Mouse (Mus musculus): ENCODE data around the gene Nol10.
"Not testable (repeated sequence)": the region's sequence is repeated elsewhere in the genome, so short reads cannot be mapped to it uniquely, and the experiment has no call there.

The Nol10 gene

DNA sequence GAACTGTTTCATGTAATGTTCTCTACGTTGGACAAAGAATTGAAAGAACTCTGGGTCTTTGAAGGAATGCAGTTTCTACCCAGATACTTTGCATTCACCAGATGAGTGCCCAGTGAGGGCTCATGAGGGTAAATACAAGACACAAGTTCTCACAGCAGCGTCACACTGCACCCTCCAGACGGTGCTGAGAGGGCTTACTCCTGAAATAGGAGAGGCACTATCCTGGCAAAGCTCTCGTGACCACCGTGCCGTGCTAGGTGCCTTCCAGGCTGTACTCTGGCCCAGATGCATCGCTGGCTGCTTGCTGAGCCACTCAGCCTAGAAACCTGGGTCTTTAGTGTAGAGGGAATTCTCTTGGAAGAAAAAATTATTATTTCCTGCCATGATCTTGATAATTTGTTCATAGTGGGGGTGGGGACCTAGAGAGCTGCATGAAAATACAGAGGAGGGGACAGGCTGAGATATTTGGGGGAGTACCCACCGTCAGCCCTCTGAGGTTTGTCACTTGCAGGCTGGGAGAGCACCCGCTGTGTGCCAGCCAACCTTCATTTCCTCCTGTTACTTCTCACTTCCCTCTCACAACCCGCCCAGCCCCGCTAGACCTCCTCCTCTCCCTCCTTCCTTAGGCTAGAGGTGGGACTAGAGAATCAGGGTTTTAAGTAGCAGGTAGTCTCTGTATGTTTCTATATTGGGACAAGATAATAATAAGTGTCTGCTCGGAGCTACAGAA is 63.7 kb downstream of the Nol10 start:
- DNase-seq: peak; percentile 81

DNA sequence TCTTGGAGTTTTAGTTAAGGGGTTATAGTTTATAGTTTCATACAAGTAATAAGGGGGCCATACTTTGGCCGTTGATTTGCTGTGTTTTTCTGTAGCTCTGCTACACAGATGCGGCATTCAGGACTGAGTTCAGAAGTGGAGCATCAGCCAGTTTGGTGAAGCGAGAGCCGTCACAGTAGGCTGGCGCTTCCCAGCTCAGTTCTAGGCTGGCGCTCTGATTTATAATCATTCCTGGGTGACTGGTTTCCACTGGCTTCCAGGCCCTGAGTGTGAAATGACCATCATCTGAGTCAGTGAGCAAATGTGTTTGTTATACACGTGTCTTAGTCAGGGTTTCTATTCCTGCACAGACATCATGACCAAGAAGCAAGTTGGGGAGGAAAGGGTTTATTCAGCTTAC is 66.5 kb downstream of the Nol10 start:
- DNase-seq: peak; percentile 43

DNA sequence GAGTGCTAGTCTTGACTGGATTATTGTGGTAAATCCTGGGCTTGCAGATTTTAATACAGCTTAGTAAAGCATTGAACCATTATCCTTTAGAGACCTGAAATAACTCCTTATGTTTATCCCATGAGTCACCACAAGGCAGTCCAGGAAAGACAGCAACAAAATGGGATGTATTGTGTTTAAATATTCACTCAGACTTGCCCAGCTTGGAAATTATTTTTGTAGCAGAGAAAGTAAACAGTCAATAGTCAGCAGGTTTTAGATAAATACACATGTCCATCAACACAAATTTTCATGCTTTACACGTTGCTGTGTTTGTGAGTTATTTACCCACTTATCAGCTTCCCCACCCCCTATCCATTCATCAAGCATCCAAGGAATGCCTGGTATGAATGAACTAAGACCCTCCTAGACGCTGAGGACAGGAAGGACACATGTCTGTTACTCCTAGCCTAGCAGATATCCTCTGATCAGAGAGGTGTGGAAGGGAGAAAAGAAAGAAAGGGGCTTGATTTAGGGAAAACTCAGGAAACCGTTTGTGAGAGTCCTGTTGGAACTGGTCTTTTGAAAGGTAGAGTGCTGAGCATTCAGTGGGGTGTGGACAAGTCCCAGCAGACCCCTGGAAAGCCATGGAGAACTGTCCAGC is 72.0 kb downstream of the Nol10 start:
- no peak for DNase-seq

DNA sequence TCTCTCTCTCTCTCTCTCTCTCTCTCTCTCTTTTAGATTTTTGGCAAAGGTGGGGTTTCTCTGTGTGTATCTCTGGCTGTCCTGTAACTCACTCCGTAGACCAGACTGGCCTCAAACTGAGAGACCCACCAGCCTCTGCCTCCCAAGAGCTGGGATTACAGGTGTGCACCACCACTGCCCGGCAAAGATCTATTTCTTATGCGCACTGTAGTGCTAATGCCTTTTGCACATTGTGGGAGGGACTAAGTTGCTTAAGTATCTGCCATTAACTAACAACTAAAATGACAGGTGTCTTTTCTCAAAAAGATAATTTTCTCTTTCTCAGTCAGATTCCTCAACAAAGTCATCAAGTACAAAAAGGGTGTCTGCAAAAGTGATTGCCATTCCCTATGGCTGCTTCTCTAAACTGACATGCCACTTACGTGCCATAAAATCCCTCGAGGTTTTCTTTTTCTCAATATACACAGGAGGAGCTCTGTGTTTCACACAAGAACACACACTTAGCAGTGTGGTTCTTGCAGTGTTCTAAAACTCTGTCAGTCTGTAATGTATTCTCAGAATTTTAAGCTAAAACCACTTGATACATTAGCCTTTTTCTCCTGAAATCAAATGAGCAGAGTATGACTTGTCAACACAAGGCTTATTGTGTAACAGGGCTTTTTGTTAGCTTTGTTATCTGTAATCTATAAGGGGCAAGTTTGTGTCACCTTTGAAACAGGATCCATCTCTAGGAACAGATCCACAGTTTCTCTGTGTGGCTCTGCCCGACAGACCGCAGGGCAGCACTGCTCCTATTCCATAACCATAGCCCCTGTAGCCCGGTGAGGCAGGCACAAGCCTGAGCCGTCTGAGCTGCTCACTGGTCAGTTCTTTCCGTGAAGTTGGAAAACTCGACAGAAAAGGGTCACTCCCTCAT is 77.3 kb downstream of the Nol10 start:
- peak; percentile 51 for DNase-seq

DNA sequence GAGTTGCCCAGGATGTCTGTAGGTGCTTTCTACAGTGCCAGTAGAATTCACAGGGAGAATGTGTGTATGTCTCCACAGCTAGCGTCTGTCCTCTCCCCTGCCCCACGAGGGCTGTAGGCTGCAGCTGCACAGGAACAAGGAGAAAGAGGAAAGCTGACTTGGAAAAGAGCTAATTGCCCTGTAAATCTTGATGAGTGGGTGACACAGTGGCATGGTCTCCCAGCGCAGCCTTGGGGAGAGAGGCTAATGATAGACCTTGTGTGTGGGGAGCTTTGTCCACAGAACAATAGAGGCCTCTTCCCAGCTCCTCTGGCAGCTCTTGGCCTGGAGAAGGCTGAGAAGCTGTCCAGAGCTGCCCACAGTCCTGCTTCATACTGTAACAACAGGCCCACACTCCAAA is 78.5 kb downstream of the Nol10 start:
- DNase-seq: no peak

DNA sequence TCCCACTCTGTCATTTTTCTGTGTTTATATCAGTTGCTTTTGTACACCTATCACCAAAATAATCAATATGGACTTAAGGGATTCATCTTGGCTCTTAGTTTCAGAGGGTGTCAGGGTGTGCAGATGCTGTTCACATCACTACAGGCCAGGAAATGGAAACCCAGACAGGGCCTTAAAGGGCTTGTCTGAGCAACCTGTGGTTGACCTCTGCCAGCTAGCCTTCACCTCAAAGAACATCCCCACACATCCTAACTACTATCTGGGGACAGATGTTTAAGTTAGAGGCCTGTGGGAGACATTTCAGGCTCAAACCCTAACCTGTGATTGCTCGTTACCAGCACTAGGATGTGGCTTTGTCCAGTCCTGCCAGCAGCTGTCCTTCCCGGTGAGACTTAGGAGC is 82.3 kb downstream of the Nol10 start:
- no peak for DNase-seq

DNA sequence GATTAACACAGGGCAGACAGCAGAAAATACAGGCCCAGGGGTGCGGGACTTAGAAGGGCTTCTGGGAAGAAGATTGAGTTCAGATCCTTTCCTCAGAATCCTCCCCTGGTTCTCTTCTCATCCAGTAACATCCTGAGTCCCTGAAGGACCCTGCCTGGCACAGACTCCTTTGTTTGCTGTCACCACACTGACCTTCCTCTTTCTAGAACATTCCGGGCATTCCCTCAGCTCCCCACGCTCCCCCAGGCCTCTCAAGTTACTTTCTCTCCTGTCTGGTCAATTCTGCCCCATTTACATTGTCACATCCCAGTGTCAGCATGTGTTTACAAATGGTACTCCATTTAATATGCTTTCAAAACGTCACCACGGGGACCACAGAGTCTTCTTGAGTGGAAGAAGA is 82.9 kb downstream of the Nol10 start:
- no peak for DNase-seq

DNA sequence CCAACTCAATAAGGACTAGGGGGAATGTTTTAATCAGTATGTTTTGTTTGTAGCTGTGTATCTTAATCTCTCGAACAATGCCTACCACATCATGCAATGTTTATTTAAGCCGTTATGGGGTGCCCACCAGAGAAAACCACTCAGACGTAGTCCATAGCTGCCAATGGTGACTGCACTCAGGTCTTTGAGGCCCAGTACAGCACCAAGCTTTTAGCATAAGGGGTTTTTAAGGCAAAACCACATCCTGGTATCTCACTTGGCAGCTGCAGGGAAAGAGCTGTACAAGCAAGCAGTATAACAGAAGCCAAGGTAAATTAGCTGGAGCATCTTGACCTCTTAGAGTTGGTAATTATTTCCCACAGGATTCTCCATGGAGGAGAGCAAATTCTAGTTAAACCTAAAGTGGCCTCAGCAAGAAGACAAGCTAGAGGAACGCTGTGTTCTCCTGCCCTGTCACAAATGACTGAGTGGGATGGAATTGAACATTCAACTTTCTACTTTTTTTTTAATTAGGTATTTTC is 83.6 kb downstream of the Nol10 start:
- DNase-seq: no peak

DNA sequence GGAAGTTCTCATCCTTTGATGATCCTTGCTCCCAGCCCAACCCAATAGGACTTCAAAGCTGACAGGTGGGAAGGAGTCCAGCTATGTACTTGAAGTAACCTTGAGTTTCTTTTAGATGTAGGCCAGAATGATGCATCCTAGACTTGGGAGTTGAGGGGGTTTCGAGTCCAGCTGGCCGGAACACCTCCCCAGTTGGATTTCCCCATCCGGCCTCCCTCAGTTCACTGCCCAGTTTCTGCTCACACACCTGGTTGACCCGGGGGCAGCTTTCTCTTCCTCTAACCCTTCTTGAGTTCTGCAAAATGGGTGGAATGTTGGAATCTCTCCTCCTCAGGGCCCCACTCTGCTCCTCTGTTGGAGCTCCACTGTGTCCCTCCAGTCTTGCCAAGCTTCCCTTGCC is 85.5 kb downstream of the Nol10 start:
- no peak for DNase-seq

DNA sequence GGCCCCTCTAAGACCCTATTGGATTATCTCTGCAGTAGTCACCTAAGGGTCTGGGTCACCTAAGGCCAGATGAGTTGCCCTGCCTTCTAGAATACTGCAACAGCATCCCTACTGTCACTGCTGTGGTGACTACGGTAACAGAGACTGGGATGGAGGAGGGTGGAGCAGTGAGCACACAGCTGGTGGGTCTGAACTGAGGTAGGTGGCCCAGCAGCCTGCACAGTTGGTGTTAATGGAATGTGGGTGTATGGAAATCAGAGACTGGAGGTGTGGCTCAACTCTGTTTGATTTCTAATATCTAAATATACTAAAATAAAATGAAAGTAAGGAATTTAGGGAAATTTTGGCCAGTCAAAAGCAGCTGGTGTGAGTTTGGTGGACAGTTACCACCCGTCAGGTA is 88.2 kb downstream of the Nol10 start:
- DNase-seq: no peak

DNA sequence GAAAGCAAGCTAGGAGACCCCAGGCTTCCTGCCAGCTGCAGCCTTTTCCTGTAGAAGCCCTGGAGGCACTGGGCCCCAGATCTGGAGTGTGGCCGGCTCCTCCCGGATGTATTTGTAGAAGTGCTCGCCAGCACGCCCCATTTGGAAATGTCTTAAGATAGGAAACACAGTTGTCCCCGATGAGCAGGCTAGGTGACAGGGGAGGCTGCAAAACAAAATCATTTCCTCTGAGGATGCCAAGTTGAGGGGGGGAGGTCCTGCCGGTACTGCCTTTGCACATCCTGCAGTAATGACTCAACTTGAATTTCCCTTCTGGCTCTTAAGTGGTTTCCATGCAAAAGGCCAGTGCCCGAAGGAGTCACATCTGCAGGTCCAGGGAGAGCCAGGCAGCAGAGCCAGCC is 92.0 kb downstream of the Nol10 start:
- peak; percentile 99 for DNase-seq

DNA sequence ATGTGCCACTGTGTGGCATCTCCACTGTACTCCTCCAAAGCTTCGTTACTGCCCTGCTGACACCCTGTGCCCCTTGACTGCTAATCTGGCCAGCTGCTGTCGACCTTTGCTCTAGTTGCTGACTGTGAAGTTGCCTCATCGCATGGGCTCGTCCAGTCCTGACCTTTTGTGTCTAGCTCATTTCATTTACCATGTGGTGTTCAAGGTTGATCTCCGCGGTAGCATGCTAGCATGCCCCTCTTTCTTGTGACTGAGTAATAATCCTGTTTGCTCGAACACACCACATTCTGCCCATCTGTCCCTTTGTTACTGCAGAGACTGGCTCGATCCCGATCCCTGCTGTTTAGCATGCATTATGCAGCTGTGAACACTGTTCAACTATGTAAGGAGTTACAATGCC is 93.2 kb downstream of the Nol10 start:
- peak; percentile 92 for DNase-seq

DNA sequence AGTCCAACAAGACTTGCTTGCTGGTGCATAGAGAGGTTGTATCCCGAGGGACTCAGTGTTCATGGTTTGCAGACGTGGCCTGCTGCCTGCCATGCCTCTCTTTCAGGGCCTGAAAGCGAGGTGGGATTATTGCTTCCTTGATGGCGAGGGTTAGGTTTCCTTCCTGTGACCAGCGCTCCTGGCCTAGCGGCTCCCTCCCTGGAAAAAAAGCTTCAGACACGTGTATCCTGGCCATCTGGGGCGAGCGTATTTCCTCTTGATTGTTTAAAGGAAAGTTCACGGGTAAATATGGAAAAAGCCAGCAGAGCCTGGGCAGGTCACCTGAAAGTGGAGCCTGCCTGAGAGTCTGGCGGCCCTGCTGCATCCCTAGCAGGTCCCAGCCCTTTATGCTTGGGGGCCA is 96.1 kb downstream of the Nol10 start:
- peak; percentile 99 for DNase-seq

DNA sequence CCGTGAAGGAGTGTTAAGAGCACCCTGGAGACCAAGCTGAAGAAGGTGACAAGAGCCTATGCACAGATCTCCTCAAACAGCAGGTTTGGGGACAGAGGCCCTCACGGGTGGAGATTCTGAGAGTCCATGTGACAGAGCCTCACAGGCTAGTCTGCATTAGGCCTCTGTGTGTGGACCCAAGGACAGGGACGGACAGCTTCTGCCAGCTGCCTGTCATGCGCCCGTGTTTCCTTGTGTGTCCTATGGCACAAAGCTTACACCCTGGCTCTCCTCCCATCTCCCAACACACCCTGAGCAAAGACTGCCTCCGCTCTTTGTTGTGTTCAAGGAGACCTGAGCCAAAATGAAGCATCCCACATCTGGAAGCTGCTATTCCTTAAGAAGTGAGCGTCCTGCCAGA is 97.0 kb downstream of the Nol10 start:
- DNase-seq: no peak

DNA sequence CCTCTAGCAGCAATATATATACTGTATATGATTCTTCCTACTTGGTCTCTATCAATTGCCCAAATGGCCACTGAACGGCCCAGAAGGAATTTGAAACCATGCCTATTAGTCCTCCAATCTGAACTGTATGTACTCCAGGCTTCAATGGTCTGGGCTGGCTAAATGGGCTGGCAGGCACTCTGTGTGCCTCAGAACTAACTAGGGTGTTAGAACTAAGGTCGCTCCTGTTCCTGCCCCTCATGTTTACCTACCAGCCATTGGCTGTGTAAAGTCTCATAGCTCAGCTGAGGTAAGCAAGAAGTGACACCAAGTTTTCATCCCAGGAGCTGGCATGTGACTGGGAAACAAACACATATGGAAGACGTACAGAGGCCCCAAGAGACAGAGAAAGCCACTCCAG is 100.5 kb downstream of the Nol10 start:
- no peak for DNase-seq

DNA sequence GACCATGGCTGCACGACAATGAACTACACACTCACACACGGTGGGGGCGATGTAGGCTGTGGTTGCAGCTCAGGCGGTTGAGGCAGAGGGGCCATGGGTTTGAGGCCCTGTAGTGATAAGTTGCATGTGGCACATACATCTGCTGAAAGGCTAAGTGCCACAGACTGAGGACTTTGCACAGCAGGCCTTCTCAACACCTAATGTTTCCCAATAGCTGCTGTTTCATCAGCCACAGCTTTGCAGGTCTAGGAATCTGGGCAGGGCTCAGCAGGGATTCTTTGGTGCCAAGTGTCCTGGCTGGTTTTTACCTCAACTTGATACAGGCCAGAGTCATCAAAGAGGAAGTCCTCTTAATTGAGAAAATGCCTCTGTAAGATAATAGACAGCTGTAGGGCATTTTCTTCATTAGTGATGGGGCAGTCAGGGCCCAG is 101.4 kb downstream of the Nol10 start:
- DNase-seq: no peak

DNA sequence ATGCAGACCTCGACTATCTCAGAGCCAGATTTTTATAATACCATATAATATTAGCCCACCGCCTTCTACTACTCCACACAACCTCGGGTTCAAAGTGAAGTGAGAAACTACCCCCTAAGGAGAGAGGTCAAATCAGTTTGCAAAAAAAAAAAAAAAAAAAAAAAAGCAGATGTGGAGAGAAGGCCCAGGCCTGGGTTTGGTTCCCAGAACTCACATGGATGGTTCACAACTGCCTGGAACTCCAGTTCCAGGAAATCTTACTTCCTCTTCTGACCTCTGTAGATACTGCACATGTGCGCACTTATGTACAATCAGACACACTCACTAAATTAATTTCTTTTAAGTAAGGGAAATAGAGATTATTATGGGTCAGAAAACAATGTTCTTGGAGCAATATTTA is 102.2 kb downstream of the Nol10 start:
- no peak for DNase-seq

DNA sequence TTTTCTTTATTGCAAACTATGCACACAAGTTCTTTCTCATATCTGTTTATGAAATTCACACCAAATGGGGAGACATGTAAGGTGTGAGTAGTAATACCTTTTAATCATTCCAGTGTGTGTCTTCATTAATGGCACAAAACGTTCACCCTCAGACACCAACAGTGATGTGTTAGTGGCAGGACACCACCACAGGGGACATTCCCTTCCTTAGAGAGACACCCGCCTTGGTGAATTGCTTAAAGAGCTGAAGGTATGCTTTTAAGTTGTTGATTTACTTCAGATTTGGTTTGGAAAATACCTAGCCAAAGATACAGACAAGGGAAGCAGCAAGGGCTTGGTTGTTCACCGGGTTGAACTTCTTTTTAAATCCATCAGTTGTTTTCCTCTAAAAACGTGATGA is 102.7 kb downstream of the Nol10 start:
- no peak for DNase-seq

DNA sequence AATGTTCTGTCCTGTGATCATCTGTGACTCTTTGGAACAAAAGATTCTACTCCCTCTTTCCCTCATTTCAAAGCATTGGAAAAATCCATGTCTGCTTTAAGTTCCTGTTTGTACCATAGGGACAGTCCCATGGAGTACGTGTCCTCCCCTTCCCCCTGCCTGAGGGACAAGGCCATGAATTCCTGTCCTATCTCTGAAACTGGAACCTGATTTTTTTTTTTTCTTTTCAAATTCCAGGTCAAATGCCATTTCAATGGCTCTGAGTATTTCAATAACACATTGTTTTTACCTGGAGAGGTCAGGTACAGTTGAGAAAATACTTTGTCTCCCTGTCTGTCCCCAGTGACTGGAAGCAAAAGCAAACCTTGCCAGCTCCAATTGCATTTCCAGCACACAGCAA is 104.0 kb downstream of the Nol10 start:
- DNase-seq: no peak

DNA sequence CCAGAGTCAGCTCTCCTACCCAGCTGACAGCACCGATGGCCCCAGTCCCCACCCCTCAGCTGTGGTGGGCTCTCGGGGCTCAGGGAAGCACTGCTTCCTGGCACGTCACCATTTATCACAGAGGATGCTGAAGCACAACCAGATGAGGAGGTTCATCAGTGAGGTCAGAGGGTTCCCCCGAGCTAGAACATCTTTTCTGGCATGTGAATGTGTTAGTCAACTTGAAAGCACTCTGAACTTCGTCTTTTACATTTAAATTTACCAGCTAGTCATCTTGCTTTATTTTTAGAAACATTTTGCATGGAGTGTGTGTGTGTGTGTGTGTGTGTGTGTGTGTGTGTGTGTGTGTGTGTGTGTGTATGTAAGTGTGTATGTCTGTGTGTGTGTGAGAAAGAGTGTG is 105.7 kb downstream of the Nol10 start:
- DNase-seq: no peak

DNA sequence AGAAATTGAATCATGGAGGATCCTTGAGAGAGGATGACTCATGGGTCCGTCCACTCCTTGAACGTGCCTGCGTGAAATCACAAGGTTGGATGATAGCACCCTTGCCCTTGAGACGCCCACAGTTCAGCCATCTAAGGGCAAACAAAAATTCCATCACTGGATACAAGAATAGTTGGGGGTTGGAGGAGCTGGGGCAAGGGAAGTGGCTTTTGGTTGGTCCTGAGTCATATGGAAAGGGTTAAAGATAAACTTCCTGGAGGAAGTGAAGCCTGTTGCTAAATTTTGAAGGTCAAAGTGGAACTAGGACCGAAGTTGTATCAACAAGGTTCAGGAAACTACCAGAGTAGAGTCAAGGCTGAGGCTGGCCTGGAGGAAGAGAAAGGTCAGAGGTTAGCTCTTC is 106.8 kb downstream of the Nol10 start:
- no peak for DNase-seq

DNA sequence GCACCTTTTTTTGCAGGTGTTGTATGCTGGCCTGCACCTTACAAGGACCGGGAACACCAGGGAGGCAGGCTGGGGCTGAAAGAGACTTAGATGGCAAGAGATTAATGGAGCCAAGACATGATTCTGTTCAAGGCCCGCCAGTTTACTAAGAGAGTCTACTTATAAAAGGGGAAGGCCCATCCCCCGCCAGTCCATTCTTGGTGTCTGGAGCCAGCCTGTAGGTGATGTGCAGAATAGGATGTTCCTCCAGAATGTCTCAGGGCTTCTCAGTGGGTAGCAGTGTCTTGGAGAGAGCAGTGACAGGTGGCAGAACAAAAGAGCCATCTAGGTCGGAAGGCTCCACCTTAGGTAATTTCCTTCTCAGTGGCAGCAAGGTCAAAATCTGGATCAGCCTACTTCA is 111.0 kb downstream of the Nol10 start:
- DNase-seq: not testable (repeated sequence)

DNA sequence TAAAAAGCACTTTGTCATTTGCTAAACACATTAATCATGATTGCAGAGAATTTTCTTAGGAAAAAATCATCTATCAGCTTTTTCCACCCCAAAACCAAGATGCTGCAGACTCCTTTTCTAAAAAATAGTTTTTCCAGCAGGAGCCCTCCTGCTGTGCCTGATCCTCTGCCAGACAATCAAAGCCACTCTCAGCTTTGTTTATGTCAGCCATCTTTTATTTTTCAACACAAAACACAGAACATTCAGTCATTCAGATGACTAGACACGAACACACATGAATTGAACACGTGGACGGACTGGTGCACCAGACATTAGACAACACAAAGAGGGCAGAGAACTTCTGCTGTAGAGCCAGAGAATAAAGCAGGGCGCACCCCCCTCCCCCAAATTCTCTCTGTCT is 115.4 kb downstream of the Nol10 start:
- DNase-seq: no peak

DNA sequence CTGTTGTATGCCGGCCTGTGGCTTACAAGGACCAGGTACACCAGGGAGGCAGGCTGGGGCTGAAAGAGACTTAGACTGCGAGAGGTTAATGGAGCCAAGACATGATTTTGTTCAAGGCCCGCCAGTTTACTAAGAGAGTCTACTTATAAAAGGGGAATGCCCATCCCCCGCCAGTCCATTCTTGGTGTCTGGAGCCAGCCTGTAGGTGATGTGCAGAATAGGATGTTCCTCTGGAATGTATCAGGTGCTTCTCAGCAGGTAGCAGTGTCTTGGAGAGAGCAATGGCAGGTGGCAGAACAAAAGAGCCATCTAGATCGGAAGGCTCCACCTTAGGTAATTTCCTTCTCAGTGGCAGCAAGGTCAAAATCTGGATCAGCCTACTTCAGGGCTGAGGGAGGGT is 116.3 kb downstream of the Nol10 start:
- DNase-seq: not testable (repeated sequence)

Measured in heart, adult 11 months (tissue).